Mouse (Mus musculus): ENCODE data around the gene Fam222a. TPM values are rescaled to one million over a fixed set of nuclear protein-coding genes. Genes with fewer than 3 reads are reported as not detected.

Gene Fam222a
- polyA plus RNA-seq, 1 experiment from 2014 or later, result 0.46 TPM

DNA sequence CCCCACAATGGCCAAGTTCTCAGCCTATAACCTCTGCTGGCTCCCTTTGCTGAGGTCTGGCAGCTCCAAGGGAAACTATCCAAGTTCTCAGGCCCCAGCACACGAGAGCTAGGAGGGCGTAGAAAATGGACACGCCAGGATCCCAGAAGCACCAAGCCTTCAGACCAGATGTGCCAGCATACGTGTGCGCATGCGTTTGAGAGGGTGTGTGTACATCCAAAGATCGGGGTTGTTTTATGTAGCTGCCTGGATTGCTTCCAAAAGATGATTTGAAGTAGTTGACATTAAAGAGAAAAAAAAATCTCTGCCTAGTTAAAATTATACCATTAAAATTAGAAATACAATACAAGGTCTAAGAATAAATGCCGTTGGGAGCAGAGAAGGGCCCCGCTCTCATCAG lies 22.7 kb upstream of the Fam222a start:
- WGBS, result 39% methylated on average over 9 of the region's 9 CpGs
- Histone ChIP-seq H3K36me3 (no peaks in the 10 kb centered on the region), H3K9ac (no peak overlapping the region), H3K9me3 (no peaks in the 10 kb centered on the region), H3K4me2 (no peak overlapping the region), H3K27me3 (no peaks in the 10 kb centered on the region), H3K4me3 (no peak overlapping the region), H3K4me1 (peaks cover 10% of the 10 kb centered on the region; the same call in 1 of the 2 replicates), H3K27ac (no peak overlapping the region)
- no peak for ATAC-seq (ENCODE audit: insufficient number of reproducible peaks, low FRiP score, low TSS enrichment, low read depth)

DNA sequence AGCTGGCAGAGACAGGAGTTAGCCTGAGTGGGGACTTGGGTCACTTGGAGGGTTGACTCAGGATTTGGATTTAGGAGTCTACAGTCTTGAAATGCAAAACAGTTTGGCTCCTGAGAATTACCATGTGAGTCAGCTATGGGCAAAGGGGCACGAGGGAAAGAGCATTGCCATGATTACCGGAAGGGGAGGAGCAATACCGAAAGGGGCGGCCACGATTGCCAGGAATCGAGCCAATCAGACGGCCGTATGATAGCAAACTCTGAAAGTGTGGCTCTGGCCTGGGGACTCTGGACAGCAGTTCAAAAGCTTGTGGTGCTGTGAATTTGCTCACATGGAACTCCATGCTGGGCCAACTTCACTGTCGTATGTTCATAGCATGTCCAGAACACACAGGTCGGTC lies 18.8 kb upstream of the Fam222a start:
- Histone ChIP-seq H3K4me1 (peaks cover 16% of the 10 kb centered on the region), H3K9ac (no peak overlapping the region), H3K4me3 (no peak overlapping the region), H3K9me3 (no peaks in the 10 kb centered on the region), H3K36me3 (no peaks in the 10 kb centered on the region), H3K27ac (no peak overlapping the region), H3K4me2 (no peak overlapping the region), H3K27me3 (no peaks in the 10 kb centered on the region)
- ATAC-seq (ENCODE audit: insufficient number of reproducible peaks, low FRiP score, low TSS enrichment, low read depth), result no peak
- 93% methylated on average over 10 of the region's 10 CpGs for WGBS

GRCm38 (mm10) chr5:114549770-114550169 lies 18.0 kb upstream of the Fam222a start:
- Histone ChIP-seq H3K27ac (no peak overlapping the region), H3K36me3 (no peaks in the 10 kb centered on the region), H3K9me3 (no peaks in the 10 kb centered on the region), H3K9ac (no peak overlapping the region), H3K4me1 (peaks cover 16% of the 10 kb centered on the region), H3K4me3 (no peak overlapping the region), H3K27me3 (no peaks in the 10 kb centered on the region), H3K4me2 (no peak overlapping the region)
- ATAC-seq (ENCODE audit: insufficient number of reproducible peaks, low FRiP score, low TSS enrichment, low read depth), result no peak
- 34% methylated on average over 3 of the region's 3 CpGs for WGBS

DNA sequence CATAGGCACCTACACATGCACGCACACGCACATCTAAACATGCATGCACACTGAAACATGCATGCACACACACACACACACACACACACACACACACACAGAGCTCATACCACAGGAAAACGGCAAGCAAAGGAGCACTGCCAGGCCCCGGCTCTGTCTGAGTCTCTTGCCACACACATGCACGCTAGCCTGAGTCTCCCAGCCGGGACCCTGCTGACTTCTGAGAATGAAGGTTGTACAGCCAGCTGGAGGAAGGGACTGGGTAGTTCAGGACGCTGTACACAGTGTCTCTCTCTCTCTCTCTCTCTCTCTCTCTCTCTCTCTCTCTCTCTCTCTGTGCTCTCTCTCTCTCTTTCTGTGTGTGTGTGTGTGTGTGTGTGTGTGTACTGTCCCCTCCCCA lies 17.4 kb upstream of the Fam222a start:
- ATAC-seq (ENCODE audit: insufficient number of reproducible peaks, low FRiP score, low TSS enrichment, low read depth), result no peak
- H3K27ac ChIP-seq, result no peak overlapping the region
- H3K4me1 ChIP-seq, result peaks cover 14% of the 10 kb centered on the region

GRCm38 (mm10) chr5:114550886-114551492 lies 16.8 kb upstream of the Fam222a start:
- no peaks in the 10 kb centered on the region for H3K9me3 ChIP-seq
- H3K36me3 ChIP-seq, result no peaks in the 10 kb centered on the region
- 16% methylated on average over 6 of the region's 6 CpGs for WGBS
- no peak overlapping the region for H3K27ac ChIP-seq
- no peak overlapping the region for H3K4me3 ChIP-seq
- peaks cover 14% of the 10 kb centered on the region for H3K4me1 ChIP-seq
- no peaks in the 10 kb centered on the region for H3K27me3 ChIP-seq
- no peak overlapping the region for H3K9ac ChIP-seq
- no peak for ATAC-seq (ENCODE audit: insufficient number of reproducible peaks, low FRiP score, low TSS enrichment, low read depth)
- no peak overlapping the region for H3K4me2 ChIP-seq

More for the DNA sequence above, 17.4 kb upstream of the Fam222a start:
- Histone ChIP-seq H3K9me3 (no peaks in the 10 kb centered on the region), H3K27me3 (no peaks in the 10 kb centered on the region), H3K9ac (no peak overlapping the region), H3K4me2 (no peak overlapping the region), H3K36me3 (no peaks in the 10 kb centered on the region), H3K4me3 (no peak overlapping the region)
- WGBS, result 26% methylated on average over 7 of the region's 7 CpGs

- peaks cover 14% of the 10 kb centered on the region for H3K4me1 ChIP-seq
- 58% methylated on average over 13 of the region's 13 CpGs for WGBS
Observed at GRCm38 (mm10) chr5:114552507-114553208, 15.2 kb upstream of the Fam222a start.

GRCm38 (mm10) chr5:114553706-114554105 lies 14.1 kb upstream of the Fam222a start:
- Histone ChIP-seq H3K9ac (no peak overlapping the region), H3K27me3 (no peaks in the 10 kb centered on the region), H3K4me2 (no peak overlapping the region), H3K27ac (no peak overlapping the region), H3K4me1 (peaks cover 23% of the 10 kb centered on the region), H3K36me3 (no peaks in the 10 kb centered on the region), H3K9me3 (no peaks in the 10 kb centered on the region), H3K4me3 (no peak overlapping the region)
- WGBS, result 31% methylated on average over 8 of the region's 8 CpGs
- ATAC-seq (ENCODE audit: insufficient number of reproducible peaks, low FRiP score, low TSS enrichment, low read depth), result no peak

More at GRCm38 (mm10) chr5:114552507-114553208, 15.2 kb upstream of the Fam222a start:
- no peak overlapping the region for H3K27ac ChIP-seq
- ATAC-seq (ENCODE audit: insufficient number of reproducible peaks, low FRiP score, low TSS enrichment, low read depth), result no peak
- H3K27me3 ChIP-seq, result no peaks in the 10 kb centered on the region
- H3K4me3 ChIP-seq, result no peak overlapping the region
- H3K4me2 ChIP-seq, result no peak overlapping the region
- H3K9ac ChIP-seq, result no peak overlapping the region
- no peaks in the 10 kb centered on the region for H3K36me3 ChIP-seq
- no peaks in the 10 kb centered on the region for H3K9me3 ChIP-seq

DNA sequence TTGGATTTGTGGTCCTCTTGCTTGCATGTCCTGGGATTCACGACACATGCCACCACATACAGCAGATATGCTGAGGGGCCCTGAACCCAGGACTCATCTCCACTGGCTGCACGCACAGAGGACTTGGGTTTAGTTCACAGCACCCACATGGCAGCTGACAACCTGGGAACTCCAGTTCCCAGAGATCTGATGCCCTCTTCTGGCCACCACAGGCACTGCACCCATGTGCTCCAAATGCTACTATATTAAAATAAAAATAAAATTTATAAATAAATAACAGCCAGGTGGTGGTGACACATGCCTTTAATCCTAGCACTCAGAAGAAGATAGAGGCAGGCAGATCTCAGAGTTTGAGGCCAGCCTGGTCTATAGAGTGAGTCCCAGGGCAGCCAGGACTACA lies 12.4 kb upstream of the Fam222a start:
- no peak overlapping the region for H3K4me3 ChIP-seq
- no peak for ATAC-seq (ENCODE audit: insufficient number of reproducible peaks, low FRiP score, low TSS enrichment, low read depth)
- no peaks in the 10 kb centered on the region for H3K9me3 ChIP-seq
- H3K4me1 ChIP-seq, result peaks cover 24% of the 10 kb centered on the region
- H3K36me3 ChIP-seq, result no peaks in the 10 kb centered on the region
- no peak overlapping the region for H3K27ac ChIP-seq
- WGBS, result 89% methylated on average over 2 of the region's 2 CpGs
- H3K4me2 ChIP-seq, result no peak overlapping the region
- no peaks in the 10 kb centered on the region for H3K27me3 ChIP-seq
- H3K9ac ChIP-seq, result no peak overlapping the region

GRCm38 (mm10) chr5:114556109-114556508 lies 11.7 kb upstream of the Fam222a start:
- Histone ChIP-seq H3K4me1 (peaks cover 24% of the 10 kb centered on the region), H3K4me2 (no peak overlapping the region), H3K9ac (no peak overlapping the region), H3K9me3 (no peaks in the 10 kb centered on the region), H3K27ac (no peak overlapping the region), H3K27me3 (no peaks in the 10 kb centered on the region), H3K36me3 (no peaks in the 10 kb centered on the region), H3K4me3 (no peak overlapping the region)
- ATAC-seq (ENCODE audit: insufficient number of reproducible peaks, low FRiP score, low TSS enrichment, low read depth), result no peak
- 79% methylated on average over 11 of the region's 11 CpGs for WGBS

DNA sequence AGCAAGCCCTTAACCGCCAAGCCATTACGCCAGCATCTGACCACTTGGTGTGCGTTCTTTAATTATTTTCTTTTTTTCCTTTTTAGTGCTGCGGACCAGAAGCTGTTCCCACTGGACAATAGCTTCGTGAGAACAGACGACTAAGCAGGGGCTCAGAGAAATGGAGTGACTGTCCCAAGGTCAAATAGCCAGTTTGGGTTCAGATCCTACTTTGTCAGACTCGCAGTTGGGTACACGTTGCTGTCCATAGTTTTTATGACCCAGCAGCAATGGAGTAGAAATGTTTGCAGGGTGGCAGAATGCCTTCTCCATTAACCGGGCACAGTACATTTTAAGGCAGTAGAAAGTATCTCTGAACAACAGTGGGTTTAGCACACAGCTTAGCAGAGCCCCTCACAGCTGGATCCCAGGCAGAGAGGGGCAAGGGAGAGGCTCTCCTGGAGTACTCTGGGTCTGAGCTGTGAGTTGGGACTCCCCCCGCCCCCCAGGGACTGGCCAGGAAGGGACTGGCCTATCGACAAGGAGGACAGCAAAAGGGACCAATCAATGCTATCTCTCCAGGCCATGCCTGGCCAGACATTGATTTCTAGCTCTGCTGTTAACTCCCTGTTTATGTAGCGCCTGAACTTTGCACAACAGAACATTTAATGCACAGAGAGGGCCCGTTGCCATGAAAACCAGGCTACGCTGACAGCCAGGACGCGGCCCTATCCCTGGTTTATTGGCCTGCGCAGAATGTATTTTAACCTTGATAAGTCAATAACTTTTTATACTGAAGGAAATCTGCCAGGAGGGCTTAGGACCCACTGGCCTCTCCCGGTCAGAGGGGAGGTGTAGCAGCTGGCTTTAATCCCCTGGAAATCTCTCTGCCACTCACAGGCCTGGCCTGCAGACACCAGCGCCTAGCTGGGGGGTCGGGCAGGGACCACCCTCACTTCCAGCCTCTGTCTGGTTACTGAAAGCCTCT lies 9.8 kb upstream of the Fam222a start:
- Histone ChIP-seq H3K4me2 (no peak overlapping the region), H3K36me3 (no peaks in the 10 kb centered on the region), H3K4me1 (peaks cover 21% of the 10 kb centered on the region), H3K27ac (peak overlapping the region; percentile 43; the same call in 1 of the 2 replicates), H3K9ac (no peak overlapping the region), H3K27me3 (no peaks in the 10 kb centered on the region), H3K4me3 (no peak overlapping the region), H3K9me3 (no peaks in the 10 kb centered on the region)
- WGBS, result 35% methylated on average over 20 of the region's 20 CpGs
- no peak for ATAC-seq (ENCODE audit: insufficient number of reproducible peaks, low FRiP score, low TSS enrichment, low read depth)

GRCm38 (mm10) chr5:114560533-114560936 lies 7.3 kb upstream of the Fam222a start:
- H3K4me2 ChIP-seq, result no peak overlapping the region

GRCm38 (mm10) chr5:114560965-114561364 lies 6.9 kb upstream of the Fam222a start:
- 45% methylated on average over 5 of the region's 5 CpGs for WGBS
- Histone ChIP-seq H3K36me3 (no peaks in the 10 kb centered on the region), H3K9ac (no peak overlapping the region), H3K27ac (no peak overlapping the region), H3K4me2 (no peak overlapping the region), H3K27me3 (no peaks in the 10 kb centered on the region), H3K4me1 (peaks cover 23% of the 10 kb centered on the region), H3K4me3 (no peak overlapping the region), H3K9me3 (no peaks in the 10 kb centered on the region)
- ATAC-seq (ENCODE audit: insufficient number of reproducible peaks, low FRiP score, low TSS enrichment, low read depth), result no peak

More at GRCm38 (mm10) chr5:114560533-114560936, 7.3 kb upstream of the Fam222a start:
- Histone ChIP-seq H3K9ac (no peak overlapping the region), H3K27ac (no peak overlapping the region), H3K36me3 (no peaks in the 10 kb centered on the region), H3K27me3 (no peaks in the 10 kb centered on the region), H3K9me3 (no peaks in the 10 kb centered on the region), H3K4me1 (peaks cover 21% of the 10 kb centered on the region), H3K4me3 (no peak overlapping the region)
- ATAC-seq (ENCODE audit: insufficient number of reproducible peaks, low FRiP score, low TSS enrichment, low read depth), result no peak
- 19% methylated on average over 9 of the region's 9 CpGs for WGBS

Measured in limb, embryonic 15.5 days (tissue).